Mouse (Mus musculus): ENCODE results near the gene Uhrf1bp1.

The Uhrf1bp1 gene

GRCm38 (mm10) chr17:27839469-27840252, 16.6 kb upstream of the Uhrf1bp1 start:
- intact Hi-C loops (cut with DNase I): no loop called here

- intact Hi-C loops (cut with DNase I): no loop called here
Observed at GRCm38 (mm10) chr17:27848351-27848750, 7.9 kb upstream of the Uhrf1bp1 start.

- intact Hi-C loops (cut with DNase I): no loop called here
Observed at GRCm38 (mm10) chr17:27851076-27851475, 5.2 kb upstream of the Uhrf1bp1 start.

GRCm38 (mm10) chr17:27856798-27857648, 782 bp downstream of the Uhrf1bp1 start:
- intact Hi-C loops (cut with DNase I): loop anchor here (5.0 kb wide), 1 partner anchor 40 kb away; no protein-coding TSS in a partner anchor

- intact Hi-C loops (cut with DNase I): loop anchor here (5.0 kb wide), 1 partner anchor 39 kb away; no protein-coding TSS in a partner anchor
Observed at GRCm38 (mm10) chr17:27857649-27858475, 1.6 kb downstream of the Uhrf1bp1 start.

GRCm38 (mm10) chr17:27859131-27859530, 2.9 kb downstream of the Uhrf1bp1 start:
- intact Hi-C loops (cut with DNase I): loop anchor here (5.0 kb wide), 1 partner anchor 38 kb away; no protein-coding TSS in a partner anchor

- intact Hi-C loops (cut with DNase I): no loop called here
Observed at GRCm38 (mm10) chr17:27865461-27865860, 9.2 kb downstream of the Uhrf1bp1 start.

GRCm38 (mm10) chr17:27866737-27867136, 10.5 kb downstream of the Uhrf1bp1 start:
- intact Hi-C loops (cut with DNase I): no loop called here

- intact Hi-C loops (cut with DNase I): no loop called here
Observed at GRCm38 (mm10) chr17:27871851-27872250, 15.6 kb downstream of the Uhrf1bp1 start.

GRCm38 (mm10) chr17:27873583-27873982, 17.3 kb downstream of the Uhrf1bp1 start:
- intact Hi-C loops (cut with DNase I): no loop called here

GRCm38 (mm10) chr17:27874510-27874909, 18.3 kb downstream of the Uhrf1bp1 start:
- intact Hi-C loops (cut with DNase I): no loop called here

GRCm38 (mm10) chr17:27881518-27881917, 25.3 kb downstream of the Uhrf1bp1 start:
- intact Hi-C loops (cut with DNase I): loop anchor here (10.0 kb wide), 1 partner anchor 227 kb away; the partner anchor contains the start of gene Pacsin1

GRCm38 (mm10) chr17:27883129-27883528, 26.9 kb downstream of the Uhrf1bp1 start:
- intact Hi-C loops (cut with DNase I): loop anchor here (10.0 kb wide), 1 partner anchor 228 kb away; the partner anchor contains the start of gene Pacsin1

- intact Hi-C loops (cut with DNase I): loop anchor here (10.0 kb wide), 1 partner anchor 229 kb away; the partner anchor contains the start of gene Pacsin1
Observed at GRCm38 (mm10) chr17:27883994-27884393, 27.8 kb downstream of the Uhrf1bp1 start.

GRCm38 (mm10) chr17:27886499-27887210, 30.4 kb downstream of the Uhrf1bp1 start:
- intact Hi-C loops (cut with DNase I): loop anchor here (10.0 kb wide), 1 partner anchor 232 kb away; the partner anchor contains the start of gene Pacsin1

GRCm38 (mm10) chr17:27907512-27908205, 51.4 kb downstream of the Uhrf1bp1 start:
- intact Hi-C loops (cut with DNase I): loop anchor here (5.0 kb wide), 1 partner anchor 165 kb away; no protein-coding TSS in a partner anchor

GRCm38 (mm10) chr17:27908206-27908887, 52.1 kb downstream of the Uhrf1bp1 start:
- intact Hi-C loops (cut with DNase I): loop anchor here (5.0 kb wide), 1 partner anchor 164 kb away; no protein-coding TSS in a partner anchor

- intact Hi-C loops (cut with DNase I): loop anchor here (5.0 kb wide), 1 partner anchor 163 kb away; no protein-coding TSS in a partner anchor
Observed at GRCm38 (mm10) chr17:27908888-27909621, 52.8 kb downstream of the Uhrf1bp1 start, which contains the start of gene Anks1. Anks1 (plus strand) TSS chr17:27909306.

All from adrenal gland (tissue).